Comparison of ENCODE assay signal across 16 mouse cellular contexts in the genomic region with DNA sequence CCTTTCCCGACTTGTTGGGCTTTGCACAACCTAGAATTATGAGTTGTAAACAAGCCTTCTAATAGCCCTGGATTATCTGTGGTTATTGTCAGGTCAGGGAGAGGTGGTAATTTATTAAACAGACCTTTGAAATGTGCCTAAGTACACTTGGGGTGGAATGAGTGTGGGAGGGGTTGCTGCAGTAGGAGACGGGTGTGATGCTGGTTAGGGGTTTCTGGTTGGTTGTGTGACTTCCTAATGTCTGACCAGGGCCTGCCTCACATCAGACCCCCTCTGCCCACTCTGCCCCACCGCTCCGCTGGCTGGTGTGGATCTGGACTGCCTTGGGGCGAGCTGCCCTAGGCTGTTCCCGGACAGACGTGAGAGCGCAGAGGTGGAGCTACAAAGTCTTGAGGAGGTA. TPM values are rescaled to one million over a fixed set of nuclear protein-coding genes. Genes with fewer than 3 reads are reported as not detected.
"Had no signal": no experiment of that assay in that cellular context is flagged by ENCODE, and none has a peak within 500 bp of the region (broad histone marks: within the 10 kb centered on the region; RNA-seq: fewer than 3 reads in every experiment).

No protein-coding gene starts in this region.

- H3K4me3 ChIP-seq: limb, embryonic 15.5 days; liver, embryonic 12.5 days; midbrain, embryonic 10.5 days; myocyte; neural tube, embryonic 15.5 days; stomach, embryonic 15.5 days had no signal

- ATAC-seq: liver, embryonic 12.5 days had no signal

- DNase-seq: layer of hippocampus, adult 9-11 months; layer of hippocampus, postnatal 36 days; lung, embryonic 14.5 days; lung, postnatal 10 days; lung, postnatal 4 days; midbrain, embryonic 14.5 days; right cerebral cortex, postnatal 4 days; thymus, adult 2 months; thymus, postnatal 25 days had no signal

- H3K36me3 ChIP-seq: limb, embryonic 15.5 days; liver, embryonic 12.5 days; midbrain, embryonic 10.5 days; neural tube, embryonic 15.5 days; stomach, embryonic 15.5 days had no signal

- H3K4me1 ChIP-seq: limb, embryonic 15.5 days; liver, embryonic 12.5 days; neural tube, embryonic 15.5 days; stomach, embryonic 15.5 days had no signal

- H3K4me2 ChIP-seq: limb, embryonic 15.5 days; liver, embryonic 12.5 days; lung, embryonic 14.5 days; neural tube, embryonic 15.5 days; stomach, embryonic 15.5 days had no signal

- H3K27ac ChIP-seq: limb, embryonic 15.5 days; liver, embryonic 12.5 days; midbrain, embryonic 10.5 days; neural tube, embryonic 15.5 days; stomach, embryonic 15.5 days had no signal

- H3K9me3 ChIP-seq: limb, embryonic 15.5 days; liver, embryonic 12.5 days; midbrain, embryonic 10.5 days; neural tube, embryonic 15.5 days; stomach, embryonic 15.5 days had no signal

- H3K27me3 ChIP-seq: stomach, embryonic 15.5 days had no signal

- H3K9ac ChIP-seq: limb, embryonic 15.5 days; liver, embryonic 12.5 days; lung, embryonic 14.5 days; neural tube, embryonic 15.5 days; stomach, embryonic 15.5 days had no signal

RNA-seq across cellular contexts. Expression of a gene that starts 47.7 kb away (rescaled TPM):
- polyA plus RNA-seq: liver, embryonic 16.5 days had no signal
